Mouse (Mus musculus): ENCODE measurements at regions not wholly inside any gene's neighbourhood (a gene's known extent, or its start where the extent isn't known, plus 50 kb on each side); places are given as distances from the start of the nearest gene placed in this dataset.

DNA sequence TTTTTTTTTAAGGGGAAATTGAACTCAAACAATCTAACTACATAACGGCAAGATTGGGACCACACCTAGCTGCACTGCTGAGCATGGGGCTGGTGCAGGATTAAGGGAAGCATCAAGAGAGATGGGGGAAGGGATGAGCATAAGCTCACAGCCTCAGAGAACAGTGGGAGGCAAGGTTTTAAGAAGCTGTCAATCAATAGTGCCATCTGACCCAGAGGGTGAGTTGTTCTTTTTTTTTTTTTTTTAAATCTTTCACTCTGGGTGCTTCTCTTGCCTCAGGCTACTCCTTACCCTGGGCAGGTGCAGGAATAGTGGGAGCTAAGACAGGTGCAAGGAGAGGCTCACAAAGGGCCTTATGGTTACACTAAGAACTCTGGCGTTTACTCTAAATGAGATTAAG, 176.9 kb upstream of the Klf7 start:
- no peak overlapping the region for H3K4me3 ChIP-seq (ENCODE audit: extremely low read depth, insufficient read depth, insufficient read length)
- 87% methylated on average over 2 of the region's 2 CpGs for WGBS
- H3K36me3 ChIP-seq (ENCODE audit: control insufficient read depth, insufficient read depth, low read length), result no peaks in the 10 kb centered on the region
- no peaks in the 10 kb centered on the region for H3K27me3 ChIP-seq (ENCODE audit: control insufficient read depth, insufficient read depth, low read length)
- H3K4me1 ChIP-seq (ENCODE audit: control insufficient read depth, insufficient read depth, insufficient read length), result peaks cover 5% of the 10 kb centered on the region
- TF ChIP-seq CTCF (IDR thresholded peaks at IDR 0.05; ENCODE audit: extremely low read depth, insufficient read depth, insufficient read length, insufficient replicate concordance), result no peak
- no peak for TF ChIP-seq POLR2A (IDR thresholded peaks at IDR 0.05; ENCODE audit: low read depth, low read length)
- no peak overlapping the region for H3K27ac ChIP-seq (ENCODE audit: insufficient read depth, low read length)
- no peak for DNase-seq (ENCODE audit: low read depth in 1 of 2, low spot score in 2 of 2)

DNA sequence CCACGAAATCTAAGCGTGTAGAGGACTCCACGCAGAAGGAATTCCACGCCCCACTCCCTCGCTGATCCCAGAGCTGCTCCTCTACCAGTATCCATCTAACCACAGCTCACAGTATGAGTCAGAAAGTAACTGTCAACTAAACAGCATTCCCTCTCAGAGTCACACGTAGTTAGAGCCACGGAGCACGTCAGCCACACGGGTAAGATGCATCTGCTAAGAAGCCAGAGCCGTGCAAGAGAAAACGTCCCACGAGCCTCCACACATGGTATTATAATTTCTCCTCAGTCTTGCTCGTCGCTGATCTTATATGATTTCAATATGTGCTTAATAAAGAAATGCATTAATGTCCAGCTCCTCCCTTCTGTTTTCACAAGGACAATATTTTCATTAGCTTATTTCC, 176.1 kb upstream of the Klf7 start:
- H3K36me3 ChIP-seq (ENCODE audit: control insufficient read depth, insufficient read depth, low read length), result no peaks in the 10 kb centered on the region
- no peak for DNase-seq (ENCODE audit: low read depth in 1 of 2, low spot score in 2 of 2)
- no peaks in the 10 kb centered on the region for H3K27me3 ChIP-seq (ENCODE audit: control insufficient read depth, insufficient read depth, low read length)
- peaks cover 5% of the 10 kb centered on the region for H3K4me1 ChIP-seq (ENCODE audit: control insufficient read depth, insufficient read depth, insufficient read length)
- 93% methylated on average over 14 of the region's 14 CpGs for WGBS
- TF ChIP-seq CTCF (IDR thresholded peaks at IDR 0.05; ENCODE audit: extremely low read depth, insufficient read depth, insufficient read length, insufficient replicate concordance), result no peak
- TF ChIP-seq POLR2A (IDR thresholded peaks at IDR 0.05; ENCODE audit: low read depth, low read length), result no peak
- H3K4me3 ChIP-seq (ENCODE audit: extremely low read depth, insufficient read depth, insufficient read length), result no peak overlapping the region
- H3K27ac ChIP-seq (ENCODE audit: insufficient read depth, low read length), result no peak overlapping the region

DNA sequence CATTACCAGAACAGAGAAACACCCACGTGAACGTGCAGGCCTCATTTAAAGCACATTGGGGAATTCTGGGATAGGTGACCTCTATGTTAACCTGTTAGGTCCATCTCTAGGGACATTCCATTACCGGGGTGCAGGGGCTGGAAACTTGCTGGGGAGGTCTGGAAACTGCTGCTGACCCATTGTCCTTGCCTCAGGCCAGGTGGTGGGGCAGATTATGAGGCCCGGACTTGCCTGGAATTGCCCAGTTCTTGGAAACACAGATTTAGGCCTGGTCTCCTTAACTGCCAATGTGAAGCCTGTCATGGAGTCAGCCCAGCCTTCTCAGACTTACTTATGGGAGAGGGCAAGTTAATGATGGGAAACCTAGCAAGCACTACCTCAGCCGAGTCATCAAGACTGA, 175.3 kb upstream of the Klf7 start:
- Histone ChIP-seq H3K36me3 (ENCODE audit: control insufficient read depth, insufficient read depth, low read length) (no peaks in the 10 kb centered on the region), H3K27me3 (ENCODE audit: control insufficient read depth, insufficient read depth, low read length) (no peaks in the 10 kb centered on the region), H3K4me1 (ENCODE audit: control insufficient read depth, insufficient read depth, insufficient read length) (0 out of 2 replicates have a peak, but pooled peaks cover 2% of the 10 kb centered on the region), H3K27ac (ENCODE audit: insufficient read depth, low read length) (no peak overlapping the region), H3K4me3 (ENCODE audit: extremely low read depth, insufficient read depth, insufficient read length) (no peak overlapping the region)
- 90% methylated on average over 5 of the region's 5 CpGs for WGBS
- no peak for TF ChIP-seq CTCF (IDR thresholded peaks at IDR 0.05; ENCODE audit: extremely low read depth, insufficient read depth, insufficient read length, insufficient replicate concordance)
- TF ChIP-seq POLR2A (IDR thresholded peaks at IDR 0.05; ENCODE audit: low read depth, low read length), result no peak
- DNase-seq (ENCODE audit: low read depth in 1 of 2, low spot score in 2 of 2), result no peak

DNA sequence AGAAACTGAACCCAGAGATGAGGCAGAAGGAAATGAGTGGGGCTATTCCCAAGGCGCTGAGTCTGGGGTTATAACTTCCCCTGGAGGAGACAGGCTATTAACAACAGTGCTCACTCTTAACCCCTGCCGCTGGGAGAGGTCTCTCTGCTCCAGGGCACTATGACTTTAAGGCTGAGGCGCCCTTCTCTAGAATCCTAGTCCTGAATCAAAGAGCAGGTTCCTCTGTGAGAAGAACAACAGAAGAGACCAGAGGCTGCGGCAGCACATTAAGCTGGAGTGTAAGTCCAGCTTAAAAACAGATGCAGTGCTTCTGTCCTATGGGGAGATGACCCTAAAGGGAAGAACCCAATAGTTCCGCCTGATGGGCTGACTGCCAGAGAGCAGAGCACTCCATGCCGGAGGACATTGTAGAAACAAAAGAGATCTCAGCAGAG, 173.4 kb upstream of the Klf7 start:
- no peaks in the 10 kb centered on the region for H3K36me3 ChIP-seq (ENCODE audit: control insufficient read depth, insufficient read depth, low read length)
- no peak overlapping the region for H3K4me3 ChIP-seq (ENCODE audit: extremely low read depth, insufficient read depth, insufficient read length)
- no peak overlapping the region for H3K27ac ChIP-seq (ENCODE audit: insufficient read depth, low read length)
- WGBS, result 45% methylated on average over 6 of the region's 6 CpGs
- TF ChIP-seq POLR2A (IDR thresholded peaks at IDR 0.05; ENCODE audit: low read depth, low read length), result no peak
- no peak for TF ChIP-seq CTCF (IDR thresholded peaks at IDR 0.05; ENCODE audit: extremely low read depth, insufficient read depth, insufficient read length, insufficient replicate concordance)
- DNase-seq (ENCODE audit: low read depth in 1 of 2, low spot score in 2 of 2), result no peak
- no peaks in the 10 kb centered on the region for H3K27me3 ChIP-seq (ENCODE audit: control insufficient read depth, insufficient read depth, low read length)
- 0 out of 2 replicates have a peak, but pooled peaks cover 2% of the 10 kb centered on the region for H3K4me1 ChIP-seq (ENCODE audit: control insufficient read depth, insufficient read depth, insufficient read length)

DNA sequence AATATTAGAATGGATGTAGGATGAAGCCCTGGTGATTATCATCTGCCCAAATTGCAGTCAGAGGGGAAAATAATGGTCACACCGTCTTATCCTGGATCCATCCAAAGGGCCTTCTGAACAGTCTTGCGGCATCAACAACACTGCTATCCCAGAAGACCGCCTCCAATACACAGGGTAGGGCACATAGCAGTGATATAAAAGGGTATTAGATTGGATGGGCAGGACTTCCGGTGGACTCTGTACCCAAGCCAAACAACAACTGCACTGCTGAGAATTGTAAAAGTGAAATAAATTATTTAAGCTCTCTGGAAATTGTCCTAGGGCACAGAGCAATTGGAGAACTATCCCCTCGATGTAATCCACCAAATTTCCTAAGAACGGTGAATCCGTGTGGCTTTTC, 173.0 kb upstream of the Klf7 start:
- Histone ChIP-seq H3K27ac (ENCODE audit: insufficient read depth, low read length) (no peak overlapping the region), H3K4me1 (ENCODE audit: control insufficient read depth, insufficient read depth, insufficient read length) (0 out of 2 replicates have a peak, but pooled peaks cover 2% of the 10 kb centered on the region), H3K4me3 (ENCODE audit: extremely low read depth, insufficient read depth, insufficient read length) (no peak overlapping the region), H3K36me3 (ENCODE audit: control insufficient read depth, insufficient read depth, low read length) (no peaks in the 10 kb centered on the region), H3K27me3 (ENCODE audit: control insufficient read depth, insufficient read depth, low read length) (no peaks in the 10 kb centered on the region)
- TF ChIP-seq POLR2A (IDR thresholded peaks at IDR 0.05; ENCODE audit: low read depth, low read length), result no peak
- TF ChIP-seq CTCF (IDR thresholded peaks at IDR 0.05; ENCODE audit: extremely low read depth, insufficient read depth, insufficient read length, insufficient replicate concordance), result no peak
- WGBS, result 63% methylated on average over 7 of the region's 7 CpGs
- DNase-seq (ENCODE audit: low read depth in 1 of 2, low spot score in 2 of 2), result no peak

DNA sequence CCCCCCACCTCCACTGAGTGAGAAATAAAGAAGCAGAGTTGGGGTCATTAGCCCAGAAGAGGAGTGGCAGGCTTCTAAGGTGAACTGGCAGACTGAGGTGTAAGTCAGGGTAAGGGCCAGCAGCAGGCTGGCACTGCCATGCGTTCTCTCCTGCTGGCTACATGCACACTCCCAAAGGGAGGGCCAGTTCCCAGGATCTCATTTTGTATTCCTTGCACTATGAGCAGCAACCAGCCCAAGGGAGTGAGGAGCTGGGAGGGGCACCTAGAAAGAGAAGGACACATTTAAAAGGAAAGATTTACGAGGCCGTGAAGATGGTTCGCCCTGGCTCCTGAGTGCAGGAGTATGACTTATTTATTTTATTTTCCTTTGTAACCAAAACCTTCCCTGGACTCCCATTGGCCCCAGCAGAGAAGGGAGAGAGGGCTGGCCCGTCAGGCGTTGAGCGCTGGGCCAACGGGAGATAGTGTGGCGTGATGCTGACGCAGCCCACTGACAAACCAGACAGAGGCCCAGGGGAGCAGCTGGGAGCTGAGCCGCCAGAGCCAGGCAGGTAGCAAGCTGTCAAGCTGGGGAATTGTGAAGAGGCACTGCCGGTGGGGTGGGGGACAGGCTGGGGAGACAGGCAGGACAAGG, 166.8 kb upstream of the Klf7 start:
- Histone ChIP-seq H3K36me3 (ENCODE audit: control insufficient read depth, insufficient read depth, low read length) (no peaks in the 10 kb centered on the region), H3K4me1 (ENCODE audit: control insufficient read depth, insufficient read depth, insufficient read length) (no peaks in the 10 kb centered on the region), H3K27me3 (ENCODE audit: control insufficient read depth, insufficient read depth, low read length) (no peaks in the 10 kb centered on the region), H3K4me3 (ENCODE audit: extremely low read depth, insufficient read depth, insufficient read length) (no peak overlapping the region), H3K27ac (ENCODE audit: insufficient read depth, low read length) (no peak overlapping the region)
- DNase-seq (ENCODE audit: low read depth in 1 of 2, low spot score in 2 of 2), result no peak
- 92% methylated on average over 12 of the region's 12 CpGs for WGBS
- TF ChIP-seq POLR2A (IDR thresholded peaks at IDR 0.05; ENCODE audit: low read depth, low read length), result no peak
- TF ChIP-seq CTCF (IDR thresholded peaks at IDR 0.05; ENCODE audit: extremely low read depth, insufficient read depth, insufficient read length, insufficient replicate concordance), result no peak

DNA sequence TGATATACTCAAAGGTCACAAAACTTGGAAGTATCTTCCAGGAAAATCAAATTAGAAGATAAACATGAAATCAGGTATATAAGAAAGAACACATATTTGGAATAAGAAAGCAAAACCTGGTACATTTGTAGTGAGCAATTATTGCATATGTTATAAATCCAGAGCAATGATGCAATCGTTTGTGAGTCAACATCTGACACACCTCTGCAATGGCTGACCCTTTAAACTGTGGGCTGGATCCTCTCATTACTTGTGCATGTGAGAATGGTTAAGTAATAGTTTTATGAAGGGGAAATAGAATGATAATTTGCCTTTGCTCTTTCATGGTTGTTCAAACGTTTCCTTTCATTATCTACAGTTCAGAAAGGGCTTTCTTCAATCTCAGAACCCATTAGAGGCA, 165.0 kb upstream of the Klf7 start:
- H3K27me3 ChIP-seq (ENCODE audit: control insufficient read depth, insufficient read depth, low read length), result no peaks in the 10 kb centered on the region
- no peaks in the 10 kb centered on the region for H3K36me3 ChIP-seq (ENCODE audit: control insufficient read depth, insufficient read depth, low read length)
- H3K4me3 ChIP-seq (ENCODE audit: extremely low read depth, insufficient read depth, insufficient read length), result no peak overlapping the region
- 70% methylated on average over 2 of the region's 2 CpGs for WGBS
- no peak overlapping the region for H3K27ac ChIP-seq (ENCODE audit: insufficient read depth, low read length)
- TF ChIP-seq CTCF (IDR thresholded peaks at IDR 0.05; ENCODE audit: extremely low read depth, insufficient read depth, insufficient read length, insufficient replicate concordance) (no peak), POLR2A (IDR thresholded peaks at IDR 0.05; ENCODE audit: low read depth, low read length) (no peak)
- H3K4me1 ChIP-seq (ENCODE audit: control insufficient read depth, insufficient read depth, insufficient read length), result no peaks in the 10 kb centered on the region
- no peak for DNase-seq (ENCODE audit: low read depth in 1 of 2, low spot score in 2 of 2)

Measured in spleen, adult 2 months (tissue).